ENCODE assay signal across 25 mouse cellular contexts in the genomic region with DNA sequence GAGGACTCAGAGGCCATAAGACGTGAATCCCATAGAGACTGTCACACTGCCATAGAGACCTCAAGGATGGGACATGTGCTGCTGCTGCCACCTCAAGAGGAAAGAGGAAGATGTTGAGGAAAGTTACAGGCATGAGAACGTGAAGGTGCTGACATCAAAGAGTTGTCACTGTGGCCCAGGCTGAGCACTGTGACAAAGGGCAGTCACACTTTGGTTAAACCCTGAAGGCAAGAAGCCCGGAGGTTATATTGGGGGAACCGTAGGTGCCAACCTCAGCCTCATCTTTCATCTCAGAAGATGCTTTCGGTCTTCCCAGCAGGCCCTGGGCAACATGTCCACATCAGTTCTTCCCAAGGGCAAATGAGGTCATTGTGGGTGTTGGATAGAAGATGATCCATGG.
"Had no signal": no experiment of that assay in that cellular context is flagged by ENCODE, and none has a peak within 500 bp of the region (broad histone marks: within the 10 kb centered on the region; RNA-seq: fewer than 3 reads in every experiment).

No protein-coding gene starts in this region.

- H3K27ac ChIP-seq: gastrocnemius, adult 2 months; heart, adult 2 months; heart, embryonic 13.5 days; heart, embryonic 15.5 days; hindbrain, embryonic 12.5 days; hindbrain, embryonic 15.5 days; hindbrain, postnatal 0 days; layer of hippocampus, adult 2 months; left cerebral cortex, adult 2 months; limb, embryonic 13.5 days; limb, embryonic 15.5 days; liver, embryonic 13.5 days had no signal

- H3K4me3 ChIP-seq: gastrocnemius, adult 2 months; heart, adult 2 months; heart, embryonic 13.5 days; heart, embryonic 15.5 days; hindbrain, embryonic 12.5 days; hindbrain, embryonic 15.5 days; layer of hippocampus, adult 2 months; left cerebral cortex, adult 2 months; limb, embryonic 13.5 days; limb, embryonic 15.5 days; liver, embryonic 13.5 days had no signal

- H3K36me3 ChIP-seq: liver, embryonic 13.5 days had no signal

- ATAC-seq: forebrain, embryonic 16.5 days; hindbrain, postnatal 0 days; intestine, embryonic 16.5 days had no signal

- H3K4me1 ChIP-seq: hindbrain, embryonic 15.5 days; limb, embryonic 13.5 days; limb, embryonic 15.5 days had no signal

- H3K4me2 ChIP-seq: heart, embryonic 11.5 days; heart, embryonic 13.5 days; heart, embryonic 15.5 days; hindbrain, embryonic 12.5 days; hindbrain, embryonic 15.5 days; limb, embryonic 13.5 days; limb, embryonic 15.5 days; liver, embryonic 11.5 days; liver, embryonic 13.5 days had no signal

- H3K9me3 ChIP-seq: heart, embryonic 13.5 days; heart, embryonic 15.5 days; hindbrain, embryonic 12.5 days; hindbrain, embryonic 15.5 days; limb, embryonic 13.5 days; limb, embryonic 15.5 days; liver, embryonic 13.5 days had no signal

- DNase-seq: gastrocnemius, adult 2 months; gastrocnemius, postnatal 10 days; gastrocnemius, postnatal 25 days; heart, adult 2 months; heart, postnatal 4 days; kidney, adult 11 months; kidney, adult 2 months; kidney, postnatal 10 days; kidney, postnatal 25 days; kidney, postnatal 4 days; left cerebral cortex, postnatal 4 days; liver, embryonic 13.5 days had no signal

- H3K9ac ChIP-seq: heart, embryonic 13.5 days; heart, embryonic 15.5 days; hindbrain, embryonic 12.5 days; hindbrain, embryonic 15.5 days; limb, embryonic 13.5 days; limb, embryonic 15.5 days; liver, embryonic 13.5 days had no signal

- H3K27me3 ChIP-seq: heart, embryonic 13.5 days; heart, embryonic 15.5 days; hindbrain, embryonic 12.5 days; hindbrain, embryonic 15.5 days; limb, embryonic 13.5 days; limb, embryonic 15.5 days; liver, embryonic 13.5 days had no signal
